Mouse (Mus musculus): Measurements from ENCODE around the gene Slc9a9.
A peak's percentile ranks its signal among the peaks of the same experiment; 100 is the strongest.

Gene Slc9a9

GRCm38 (mm10) chr9:95166224-95166623, 496.5 kb downstream of the Slc9a9 start:
- no peak for DNase-seq

DNA sequence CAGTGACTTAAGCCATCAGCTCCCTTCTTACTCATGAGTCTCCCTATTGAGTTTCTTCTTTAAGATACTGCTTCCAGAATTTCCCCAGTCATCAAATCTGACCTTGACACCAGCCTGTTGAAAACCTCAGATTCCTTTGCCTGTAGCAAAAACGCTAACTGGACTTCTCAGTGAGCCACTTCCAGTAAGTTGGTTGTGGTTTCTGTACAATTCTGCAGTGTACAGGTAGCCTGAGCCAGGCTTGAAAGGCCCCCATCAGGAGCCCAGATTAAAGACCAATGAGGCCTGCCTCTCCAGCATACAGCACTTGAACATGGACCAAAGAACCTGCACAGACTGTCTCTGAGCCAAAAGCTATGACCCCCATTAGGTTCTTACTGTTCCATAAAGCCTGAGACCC, 498.1 kb downstream of the Slc9a9 start:
- no peak for DNase-seq

DNA sequence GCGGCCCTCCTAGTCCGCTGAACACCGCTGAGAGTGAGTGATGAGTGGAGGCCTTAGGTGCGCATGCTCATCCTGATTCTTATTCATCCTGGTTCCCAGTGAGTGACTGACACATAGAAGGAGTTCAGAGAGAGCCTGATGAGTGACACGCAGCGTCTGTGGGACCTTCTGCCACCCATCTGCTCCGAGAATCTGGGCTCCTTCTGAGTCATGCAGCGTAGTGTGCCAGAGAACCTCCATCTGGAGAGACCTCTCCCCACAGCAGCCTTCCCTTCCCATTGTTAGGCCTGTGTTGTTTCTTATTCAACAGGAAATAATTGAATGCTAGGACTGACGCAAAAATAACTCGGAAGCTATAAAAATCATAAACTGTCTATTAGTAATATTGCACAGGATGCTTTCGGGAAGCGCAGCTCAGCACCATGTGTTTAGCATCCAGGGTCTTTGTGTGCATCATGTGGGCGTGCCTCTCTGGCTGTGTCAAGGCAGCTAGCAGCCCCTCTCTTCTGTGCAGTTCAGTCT, 498.8 kb downstream of the Slc9a9 start:
- peak; percentile 36 to 67 for DNase-seq

DNA sequence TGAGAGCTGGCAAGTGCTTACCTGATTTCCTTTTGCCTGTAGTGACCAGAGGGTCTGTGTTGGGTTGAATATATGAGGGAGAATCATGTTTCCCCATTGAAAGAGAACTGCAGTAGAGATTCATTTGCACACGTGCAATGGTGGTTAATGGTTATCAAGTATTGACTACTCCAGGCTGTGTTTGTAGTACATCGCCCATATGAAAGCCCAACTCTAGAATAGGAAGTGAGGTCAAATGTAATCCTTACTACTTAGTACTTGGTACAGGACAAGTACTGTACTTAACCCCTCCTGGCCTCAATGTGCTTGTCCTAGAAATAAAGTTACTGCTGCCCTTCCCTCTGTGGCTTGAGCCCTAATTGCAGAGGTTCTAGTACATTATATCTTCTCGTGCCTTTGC, 508.5 kb downstream of the Slc9a9 start:
- DNase-seq: no peak

GRCm38 (mm10) chr9:95180005-95180404, 510.3 kb downstream of the Slc9a9 start:
- no peak for DNase-seq

- DNase-seq: no peak
Observed at GRCm38 (mm10) chr9:95180569-95180968, 510.9 kb downstream of the Slc9a9 start.

GRCm38 (mm10) chr9:95181241-95182043, 511.7 kb downstream of the Slc9a9 start:
- DNase-seq: no peak

DNA sequence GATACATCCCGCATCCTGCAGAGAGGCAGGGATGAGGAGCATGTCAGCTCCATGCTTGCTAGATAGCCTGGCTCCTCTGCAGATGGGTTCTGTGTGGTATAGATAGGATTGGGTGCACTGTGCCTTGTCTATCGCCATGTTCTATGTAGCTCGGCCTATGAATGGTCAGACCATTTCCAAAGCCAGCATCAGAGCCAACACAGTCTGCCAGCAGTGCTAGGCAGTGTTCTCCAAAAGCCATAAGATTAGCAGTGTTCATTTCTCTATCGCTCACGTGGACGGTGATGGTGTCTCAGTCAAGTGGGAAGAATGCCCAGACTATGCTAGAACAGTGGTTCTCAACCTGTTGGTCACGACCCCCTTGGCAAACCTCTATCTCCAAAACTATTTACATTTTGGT, 512.6 kb downstream of the Slc9a9 start:
- DNase-seq: no peak

- no peak for DNase-seq
Observed at GRCm38 (mm10) chr9:95184453-95184852, 514.7 kb downstream of the Slc9a9 start.

GRCm38 (mm10) chr9:95185840-95186239, 516.1 kb downstream of the Slc9a9 start:
- DNase-seq: no peak

GRCm38 (mm10) chr9:95186386-95187289, 516.9 kb downstream of the Slc9a9 start:
- no peak for DNase-seq

- DNase-seq: no peak
Observed at GRCm38 (mm10) chr9:95188362-95189217, 518.9 kb downstream of the Slc9a9 start.

DNA sequence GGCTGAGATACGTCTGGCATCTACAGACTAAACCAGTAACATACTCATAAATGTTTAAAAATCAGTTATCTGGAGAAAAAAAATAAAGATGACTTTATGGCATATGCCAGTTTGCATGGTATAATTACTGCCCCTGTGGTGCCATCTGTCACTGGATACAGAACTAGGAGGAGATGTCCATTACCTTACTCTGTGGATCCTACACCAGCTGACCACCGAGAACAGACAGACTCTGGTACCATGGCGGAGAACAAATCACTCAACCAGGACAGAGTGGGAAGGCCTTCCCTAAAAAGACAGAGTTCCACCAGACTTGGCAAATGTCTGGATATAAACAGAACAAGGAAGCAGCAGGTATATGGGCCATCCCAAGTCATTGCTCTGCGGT, 519.5 kb downstream of the Slc9a9 start:
- DNase-seq: peak in 1 of 2 experiments; percentile 20

DNA sequence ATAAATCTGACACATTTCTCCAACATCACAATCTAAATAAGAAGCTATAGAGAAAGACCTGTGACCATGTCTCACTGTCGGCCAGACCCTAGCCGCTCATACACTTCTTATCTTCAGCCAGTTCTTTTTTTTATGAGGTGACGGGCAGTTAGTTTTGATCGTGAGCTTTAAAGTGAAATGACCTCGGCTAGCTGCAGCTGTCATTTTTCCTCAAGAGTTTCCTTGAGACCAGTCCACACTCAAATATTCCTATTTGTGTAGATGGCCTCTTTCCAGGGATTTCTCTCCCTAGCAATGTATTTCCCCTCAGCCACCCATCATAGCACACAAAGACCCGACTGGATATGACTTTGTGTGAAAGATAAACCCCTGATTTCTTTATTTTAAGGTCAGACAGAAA, 521.7 kb downstream of the Slc9a9 start:
- no peak for DNase-seq

- DNase-seq: no peak
Observed at GRCm38 (mm10) chr9:95192901-95193532, 523.3 kb downstream of the Slc9a9 start.

DNA sequence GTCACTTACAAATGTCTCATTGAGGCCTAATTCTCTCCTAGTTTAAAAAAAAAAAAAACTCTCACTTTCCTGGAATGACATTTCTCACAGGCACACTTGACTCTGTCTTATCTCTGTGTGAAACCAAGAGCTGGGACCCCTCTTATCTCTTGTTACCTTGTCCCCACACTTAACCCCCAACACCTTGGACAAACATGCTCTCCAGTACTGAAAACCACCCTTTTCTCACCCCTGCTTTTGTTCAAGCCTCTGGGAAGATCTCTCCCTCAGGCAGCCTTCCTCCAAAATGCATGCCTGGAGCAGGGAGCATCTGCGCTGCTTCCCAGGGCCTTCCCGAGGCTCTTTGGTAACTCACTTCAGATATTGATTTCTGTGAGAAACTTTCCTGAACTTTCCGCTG, 524.0 kb downstream of the Slc9a9 start:
- no peak for DNase-seq

DNA sequence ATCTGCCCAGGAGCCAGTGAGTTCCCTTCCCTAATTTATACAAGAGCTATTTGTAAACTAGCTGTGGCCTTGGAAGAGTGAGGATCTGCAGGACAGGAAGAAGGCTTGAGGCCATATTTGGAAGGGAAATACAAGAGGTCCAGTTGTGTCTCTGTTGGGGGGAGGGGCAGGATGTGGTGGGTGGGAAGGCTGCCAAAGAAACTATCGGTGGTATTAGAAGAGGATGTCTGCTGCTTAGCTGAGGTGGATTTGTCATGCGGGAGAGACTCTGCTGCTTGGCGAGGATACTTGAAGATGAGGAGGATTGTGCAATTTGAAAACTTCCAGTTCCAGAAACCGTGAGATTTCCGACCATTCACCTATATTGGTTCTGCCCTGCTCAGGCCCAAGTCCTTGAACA, 524.4 kb downstream of the Slc9a9 start:
- no peak for DNase-seq

DNA sequence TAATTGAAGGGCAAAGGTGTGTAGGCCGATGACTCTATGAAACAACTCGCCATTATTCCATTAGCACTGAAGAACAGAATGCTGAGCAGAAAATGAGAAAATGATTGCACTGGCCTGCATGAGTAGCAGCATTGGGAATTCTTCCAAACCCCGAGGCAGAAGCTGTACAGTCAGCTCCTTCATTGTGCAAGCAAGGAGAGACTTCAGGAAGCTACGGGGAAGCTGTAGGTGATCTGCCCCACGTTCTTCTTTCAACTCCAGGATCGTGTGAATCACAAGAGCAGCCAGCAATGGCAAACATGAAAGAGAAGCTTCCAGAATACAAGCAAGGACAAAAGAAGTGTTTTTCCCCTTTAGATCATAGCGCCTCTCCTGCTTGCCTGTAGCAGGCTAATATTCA, 538.0 kb downstream of the Slc9a9 start:
- DNase-seq: peak in 1 of 2 experiments; percentile 34

- DNase-seq: peak in 1 of 2 experiments; percentile 40
Observed at GRCm38 (mm10) chr9:95208681-95209080, 539.0 kb downstream of the Slc9a9 start.

DNA sequence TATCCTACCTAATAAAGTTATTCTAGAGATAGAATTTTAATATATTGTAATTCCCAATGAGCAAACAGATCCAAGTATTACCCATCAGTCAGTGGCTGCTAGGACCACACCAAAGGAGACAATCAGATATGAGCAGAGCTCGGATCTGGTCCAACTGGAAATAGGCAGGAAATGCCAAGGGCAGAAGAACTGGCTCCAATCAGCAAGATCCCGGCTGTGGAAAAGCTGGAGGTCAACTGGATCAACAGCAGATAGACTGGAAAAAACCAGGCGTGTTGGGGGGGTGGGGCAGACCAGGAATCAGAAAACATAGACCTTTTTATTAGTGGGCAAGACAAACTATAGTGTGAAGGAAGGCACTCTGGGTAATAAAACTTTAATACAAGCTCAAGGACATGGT, 550.3 kb downstream of the Slc9a9 start:
- no peak for DNase-seq

GRCm38 (mm10) chr9:95221310-95221709, 551.6 kb downstream of the Slc9a9 start:
- DNase-seq: no peak

- no peak for DNase-seq
Observed at GRCm38 (mm10) chr9:95226986-95227385, 557.3 kb downstream of the Slc9a9 start.
